ENCODE assay signal across 30 mouse cellular contexts in the genomic region with DNA sequence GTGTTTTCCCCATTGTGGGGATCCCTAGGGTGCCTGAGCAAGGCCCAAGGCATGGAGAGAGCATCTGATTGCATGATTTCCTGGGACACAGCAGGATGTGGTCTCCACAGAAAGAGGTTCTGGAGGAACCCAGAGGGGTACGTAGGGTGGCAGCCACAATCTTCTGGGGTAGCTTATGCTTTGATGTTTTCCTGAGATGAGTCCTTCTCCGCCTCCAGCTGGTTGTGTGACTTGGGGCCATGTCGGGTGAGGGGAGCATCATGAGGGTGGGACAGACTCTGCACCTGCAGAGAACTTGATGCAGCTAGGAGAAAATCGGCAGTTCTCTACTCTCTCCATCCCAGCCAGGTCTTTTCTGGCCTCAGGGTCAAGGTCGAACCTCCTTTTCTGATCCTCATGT. TPM values are rescaled to one million over a fixed set of nuclear protein-coding genes. Genes with fewer than 3 reads are reported as not detected.
DNase-seq lines count a peak whose midpoint lies in the region; ATAC-seq and TF ChIP-seq lines count a peak whose summit lies in the region.
"Had no signal": no experiment of that assay in that cellular context is flagged by ENCODE, and none has a peak within 500 bp of the region (broad histone marks: within the 10 kb centered on the region; RNA-seq: fewer than 3 reads in every experiment).

No protein-coding gene starts in this region.

- H3K27me3 ChIP-seq in heart, embryonic 12.5 days (replicated peaks) = no peaks in the 10 kb centered on the region
- H3K27me3 ChIP-seq in liver, adult 2 months (ENCODE audit: control insufficient read depth, insufficient read depth, low read length) = no peaks in the 10 kb centered on the region
- H3K27me3 ChIP-seq in liver, embryonic 12.5 days (replicated peaks) = no peaks in the 10 kb centered on the region
- H3K27me3 ChIP-seq: hindbrain, embryonic 13.5 days; limb, embryonic 12.5 days; liver, embryonic 13.5 days; neural tube, embryonic 15.5 days; Patski; stomach, embryonic 15.5 days had no signal

- H3K9ac ChIP-seq in heart, embryonic 12.5 days = no peak overlapping the region
- H3K9ac ChIP-seq in liver, adult 2 months (ENCODE audit: low read depth, low read length) = no peak overlapping the region
- H3K9ac ChIP-seq in liver, embryonic 12.5 days = no peak overlapping the region
- H3K9ac ChIP-seq: hindbrain, embryonic 13.5 days; limb, embryonic 12.5 days; midbrain, embryonic 12.5 days; neural tube, embryonic 15.5 days; stomach, embryonic 15.5 days had no signal

- TF ChIP-seq CTCF in liver, adult 2 months (IDR thresholded peaks at IDR 0.05; ENCODE audit: low read depth, low read length) = no peak

- H3K36me3 ChIP-seq in heart, embryonic 12.5 days = no peaks in the 10 kb centered on the region
- H3K36me3 ChIP-seq in liver, adult 2 months (ENCODE audit: control insufficient read depth, insufficient read depth, low read length) = peaks cover 8% of the 10 kb centered on the region; the same call in 1 of the 2 replicates
- H3K36me3 ChIP-seq in liver, embryonic 12.5 days = no peaks in the 10 kb centered on the region
- H3K36me3 ChIP-seq: G1E; hindbrain, embryonic 13.5 days; limb, embryonic 12.5 days; liver, embryonic 13.5 days; midbrain, embryonic 12.5 days; neural tube, embryonic 15.5 days; stomach, embryonic 15.5 days had no signal

- WGBS in heart, embryonic 12.5 days = 74% methylated on average over 5 of the region's 5 CpGs
- WGBS in liver, adult 2 months = 66% methylated on average over 5 of the region's 5 CpGs
- 77% methylated on average over 5 of the region's 5 CpGs for WGBS in liver, embryonic 12.5 days (ENCODE audit: insufficient replicate concordance)

- no peak for DNase-seq in heart, adult 8-10 months (ENCODE audit: low spot score)
- no peak for DNase-seq in liver, adult 2 months (ENCODE audit: extremely low read depth, low read depth, low spot score)
- DNase-seq in thymus, postnatal 0 days (ENCODE audit: low spot score) = peak; percentile 81
- no peak for DNase-seq in cerebellum, adult 11 months
- no peak for DNase-seq in spleen, postnatal 14 days (ENCODE audit: low spot score in 2 of 2)
- DNase-seq: adrenal gland, adult 2 months; cerebellum, adult 11-12 months; cerebellum, postnatal 10 days; gastrocnemius, postnatal 25 days; heart, postnatal 10 days; kidney, adult 8-10 months; kidney, postnatal 25 days; liver, embryonic 13.5 days; lung, adult 2 months; lung, postnatal 14 days; right cerebral cortex, adult 18-20 months; right cerebral cortex, postnatal 4 days had no signal

- H3K79me2 ChIP-seq in liver, adult 2 months (ENCODE audit: control insufficient read depth, insufficient read depth, low read length) = peaks cover 95% of the 10 kb centered on the region

- H3K27ac ChIP-seq in heart, embryonic 12.5 days (ENCODE audit: poor library complexity, severe bottlenecking) = peak overlapping the region; percentile 51; the same call in 1 of the 2 replicates
- 0 out of 2 replicates have a peak overlapping the region, but pooled peaks have one; percentile 3 for H3K27ac ChIP-seq in liver, adult 2 months (replicated peaks; ENCODE audit: insufficient read depth, low read depth, low read length)
- H3K27ac ChIP-seq in liver, embryonic 12.5 days = no peak overlapping the region
- H3K27ac ChIP-seq: embryonic facial prominence, embryonic 10.5 days; hindbrain, embryonic 13.5 days; layer of hippocampus, adult 2 months; limb, embryonic 12.5 days; midbrain, embryonic 12.5 days; neural tube, embryonic 15.5 days; stomach, embryonic 15.5 days had no signal

- no peak for ATAC-seq in heart, embryonic 12.5 days (ENCODE audit: insufficient number of reproducible peaks, low FRiP score)
- ATAC-seq in liver, embryonic 12.5 days = no peak
- ATAC-seq: forebrain, embryonic 16.5 days; inflammation-experienced regulatory T-cells, adult 6 months; Patski had no signal

- H3K4me1 ChIP-seq in heart, embryonic 12.5 days (replicated peaks) = peaks cover 92% of the 10 kb centered on the region
- H3K4me1 ChIP-seq in liver, adult 2 months (ENCODE audit: control insufficient read depth, insufficient read depth, low read length) = peaks cover 91% of the 10 kb centered on the region
- peaks cover 83% of the 10 kb centered on the region for H3K4me1 ChIP-seq in liver, embryonic 12.5 days

- H3K4me3 ChIP-seq in heart, embryonic 12.5 days = no peak overlapping the region
- H3K4me3 ChIP-seq in liver, adult 2 months (ENCODE audit: insufficient read depth, low read depth, low read length) = no peak overlapping the region
- H3K4me3 ChIP-seq in liver, embryonic 12.5 days = no peak overlapping the region
- H3K4me3 ChIP-seq: embryonic facial prominence, embryonic 10.5 days; hindbrain, embryonic 13.5 days; layer of hippocampus, adult 2 months; limb, embryonic 12.5 days; liver, embryonic 13.5 days; midbrain, embryonic 12.5 days; neural tube, embryonic 15.5 days; stomach, embryonic 15.5 days had no signal

- H3K4me2 ChIP-seq in heart, embryonic 12.5 days = peak overlapping the region; percentile 20; the same call in 1 of the 2 replicates
- H3K4me2 ChIP-seq in liver, embryonic 12.5 days = no peak overlapping the region
- H3K4me2 ChIP-seq: hindbrain, embryonic 13.5 days; limb, embryonic 12.5 days; midbrain, embryonic 12.5 days; neural tube, embryonic 15.5 days; stomach, embryonic 15.5 days had no signal

- H3K9me3 ChIP-seq in heart, embryonic 12.5 days (replicated peaks) = no peaks in the 10 kb centered on the region
- no peaks in the 10 kb centered on the region for H3K9me3 ChIP-seq in liver, embryonic 12.5 days (replicated peaks)
- H3K9me3 ChIP-seq: embryonic facial prominence, embryonic 10.5 days; G1E; hindbrain, embryonic 13.5 days; limb, embryonic 12.5 days; liver, embryonic 13.5 days; midbrain, embryonic 12.5 days; neural tube, embryonic 15.5 days; stomach, embryonic 15.5 days had no signal

- no peak for TF ChIP-seq POLR2A in liver, adult 2 months (IDR thresholded peaks at IDR 0.05; ENCODE audit: extremely low read depth, insufficient read depth, low read length)

RNA-seq across cellular contexts. Expression of gene Rxra, which starts 36.4 kb away (rescaled TPM):
- polyA plus RNA-seq in heart, embryonic 12.5 days (2016; fragmentation: Nextera tagmentation; extraction: Ambion mirVana) = 7.8 and 8.6 TPM in 2 replicates
- total RNA-seq in heart, adult 8-10 months (2022) = 10 to 100 TPM; 50.5 to 61.2 (median 56.9) TPM
- 108 and 124 TPM in 2 replicates for total RNA-seq in liver, adult 2 months (2014; rRNA removed)
- polyA plus RNA-seq in liver, adult 2 months (2012; rRNA removed) = 303 and 313 TPM in 2 replicates
- polyA plus RNA-seq in liver, embryonic 12.5 days (2016; fragmentation: Nextera tagmentation; extraction: Ambion mirVana) = 3.9 and 4.2 TPM in 2 replicates
- polyA plus RNA-seq in thymus, postnatal 0 days (2015; fragmentation: Nextera tagmentation; extraction: Ambion mirVana) = 5.1 and 5.5 TPM in 2 replicates
- polyA plus RNA-seq: G1E had no signal

Comparison
In these comparisons a context has a peak if more than half of its experiments do, and no peak if none do; other contexts are left out.
1. RNA of gene Rxra, which starts 36.4 kb away (polyA plus RNA-seq): 303 to 313 TPM in liver, adult 2 months; 7.8 to 8.6 TPM in heart, embryonic 12.5 days, 5.1 to 5.5 TPM in thymus, postnatal 0 days and 3.9 to 4.2 TPM in liver, embryonic 12.5 days; every median in the first group is over 10 times any median in the second.